Mouse (Mus musculus): Measurements from ENCODE around the gene Snd1. TPM values are rescaled to one million over a fixed set of nuclear protein-coding genes. Genes with fewer than 3 reads are reported as not detected.

Gene Snd1
- polyA plus RNA-seq, 1 experiment from 2014 or later, result 120 TPM

GRCm38 (mm10) chr6:28630926-28631325 is 156.0 kb downstream of the Snd1 start:
- H3K27me3 ChIP-seq, result no peaks in the 10 kb centered on the region
- 71% methylated on average over 2 of the region's 2 CpGs for WGBS
- H3K9me3 ChIP-seq, result no peaks in the 10 kb centered on the region
- no peak for ATAC-seq (ENCODE audit: insufficient number of reproducible peaks, low FRiP score, low TSS enrichment, low read depth)
- H3K4me1 ChIP-seq, result peaks cover 18% of the 10 kb centered on the region
- H3K4me3 ChIP-seq, result no peak overlapping the region
- no peak overlapping the region for H3K4me2 ChIP-seq
- H3K36me3 ChIP-seq, result peaks cover 9% of the 10 kb centered on the region
- no peak overlapping the region for H3K27ac ChIP-seq
- H3K9ac ChIP-seq, result no peak overlapping the region

- Histone ChIP-seq H3K27ac (no peak overlapping the region), H3K4me1 (peaks cover 31% of the 10 kb centered on the region), H3K9ac (no peak overlapping the region), H3K27me3 (no peaks in the 10 kb centered on the region), H3K4me3 (no peak overlapping the region), H3K4me2 (no peak overlapping the region), H3K36me3 (no peaks in the 10 kb centered on the region), H3K9me3 (no peaks in the 10 kb centered on the region)
- no peak for ATAC-seq (ENCODE audit: insufficient number of reproducible peaks, low FRiP score, low TSS enrichment, low read depth)
- WGBS, result 59% methylated on average over 2 of the region's 2 CpGs
These were observed 158.2 kb downstream of the Snd1 start for GRCm38 (mm10) chr6:28633120-28633519.

GRCm38 (mm10) chr6:28633656-28634055 is 158.7 kb downstream of the Snd1 start:
- no peak overlapping the region for H3K27ac ChIP-seq
- WGBS, result 56% methylated on average over 3 of the region's 3 CpGs
- no peaks in the 10 kb centered on the region for H3K36me3 ChIP-seq
- no peak overlapping the region for H3K9ac ChIP-seq
- ATAC-seq (ENCODE audit: insufficient number of reproducible peaks, low FRiP score, low TSS enrichment, low read depth), result no peak
- peaks cover 31% of the 10 kb centered on the region for H3K4me1 ChIP-seq
- H3K9me3 ChIP-seq, result no peaks in the 10 kb centered on the region
- no peaks in the 10 kb centered on the region for H3K27me3 ChIP-seq
- no peak overlapping the region for H3K4me2 ChIP-seq
- H3K4me3 ChIP-seq, result no peak overlapping the region

- no peaks in the 10 kb centered on the region for H3K36me3 ChIP-seq
- no peak for ATAC-seq (ENCODE audit: insufficient number of reproducible peaks, low FRiP score, low TSS enrichment, low read depth)
- peaks cover 31% of the 10 kb centered on the region for H3K4me1 ChIP-seq
- H3K27ac ChIP-seq, result no peak overlapping the region
- no peak overlapping the region for H3K4me2 ChIP-seq
- WGBS, result 68% methylated on average over 1 of the region's 1 CpGs
- no peak overlapping the region for H3K4me3 ChIP-seq
- no peaks in the 10 kb centered on the region for H3K9me3 ChIP-seq
- no peak overlapping the region for H3K9ac ChIP-seq
- no peaks in the 10 kb centered on the region for H3K27me3 ChIP-seq
These were observed 160.2 kb downstream of the Snd1 start for GRCm38 (mm10) chr6:28635092-28635491.

DNA sequence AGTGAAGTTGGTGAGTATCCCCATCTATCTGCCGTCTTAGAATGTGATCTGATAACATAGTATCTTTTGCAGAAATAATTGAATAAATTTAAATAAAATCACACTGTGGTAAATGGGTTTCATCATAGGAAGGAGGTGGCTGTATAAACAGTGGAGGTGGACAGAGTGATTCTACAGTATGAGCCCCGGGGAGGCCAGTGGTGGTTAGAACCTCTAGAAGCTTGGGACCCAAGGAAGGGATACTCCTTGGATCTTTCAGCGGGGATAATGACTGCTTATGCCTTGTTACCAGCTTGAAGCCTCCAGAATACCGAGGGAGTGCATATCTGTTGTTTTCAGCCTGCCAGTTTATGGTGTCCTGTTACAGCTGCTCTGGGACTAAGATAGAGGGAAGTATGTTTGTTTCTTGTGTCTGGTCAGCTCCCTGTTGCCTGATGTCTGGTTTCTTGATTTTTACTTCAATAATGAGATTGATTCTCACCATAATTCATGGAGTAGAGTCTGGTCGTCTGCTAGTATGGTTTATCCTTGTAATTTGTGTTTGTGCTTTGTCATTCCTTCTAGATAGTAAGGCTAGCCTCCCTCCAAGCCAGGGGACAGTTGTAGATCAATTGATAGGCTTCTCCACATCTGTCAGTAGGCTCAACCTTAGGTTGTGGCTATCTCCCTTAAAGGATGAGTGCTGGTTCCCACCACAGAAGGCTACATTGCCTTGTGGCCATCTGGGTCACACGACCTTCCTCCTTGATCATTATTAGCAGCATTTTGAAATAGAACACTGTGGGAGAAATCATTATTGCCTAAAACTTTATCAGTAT is 160.8 kb downstream of the Snd1 start:
- Histone ChIP-seq H3K27ac (no peak overlapping the region), H3K27me3 (no peaks in the 10 kb centered on the region), H3K9me3 (no peaks in the 10 kb centered on the region), H3K4me2 (no peak overlapping the region), H3K4me1 (peaks cover 31% of the 10 kb centered on the region), H3K4me3 (no peak overlapping the region), H3K36me3 (no peaks in the 10 kb centered on the region), H3K9ac (no peak overlapping the region)
- WGBS, result 68% methylated on average over 6 of the region's 6 CpGs
- ATAC-seq (ENCODE audit: insufficient number of reproducible peaks, low FRiP score, low TSS enrichment, low read depth), result no peak

DNA sequence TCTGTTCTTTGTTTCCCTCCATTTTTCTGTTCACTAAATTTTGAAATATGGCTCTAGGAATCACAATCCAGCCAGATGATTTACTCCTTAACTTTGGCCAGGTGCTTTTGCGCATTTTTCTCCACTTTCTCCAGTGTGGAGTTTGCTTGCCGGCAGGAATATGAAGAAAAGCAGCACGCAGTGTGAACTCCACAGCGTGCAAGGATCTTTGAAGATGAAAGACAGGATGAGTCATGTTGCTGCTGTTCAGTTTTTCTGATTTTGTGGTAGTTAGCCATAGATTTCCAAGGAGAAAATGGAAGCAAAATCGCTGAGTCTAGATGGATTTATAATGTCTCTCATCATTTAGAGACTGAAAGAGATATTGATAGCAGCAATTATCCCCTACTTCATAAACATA is 165.1 kb downstream of the Snd1 start:
- H3K9ac ChIP-seq, result no peak overlapping the region
- ATAC-seq (ENCODE audit: insufficient number of reproducible peaks, low FRiP score, low TSS enrichment, low read depth), result no peak
- H3K9me3 ChIP-seq, result no peaks in the 10 kb centered on the region
- no peak overlapping the region for H3K4me2 ChIP-seq
- H3K36me3 ChIP-seq, result no peaks in the 10 kb centered on the region
- H3K4me3 ChIP-seq, result no peak overlapping the region
- WGBS, result 88% methylated on average over 5 of the region's 5 CpGs
- H3K4me1 ChIP-seq, result peaks cover 19% of the 10 kb centered on the region; the same call in 1 of the 2 replicates
- H3K27me3 ChIP-seq, result no peaks in the 10 kb centered on the region
- no peak overlapping the region for H3K27ac ChIP-seq

DNA sequence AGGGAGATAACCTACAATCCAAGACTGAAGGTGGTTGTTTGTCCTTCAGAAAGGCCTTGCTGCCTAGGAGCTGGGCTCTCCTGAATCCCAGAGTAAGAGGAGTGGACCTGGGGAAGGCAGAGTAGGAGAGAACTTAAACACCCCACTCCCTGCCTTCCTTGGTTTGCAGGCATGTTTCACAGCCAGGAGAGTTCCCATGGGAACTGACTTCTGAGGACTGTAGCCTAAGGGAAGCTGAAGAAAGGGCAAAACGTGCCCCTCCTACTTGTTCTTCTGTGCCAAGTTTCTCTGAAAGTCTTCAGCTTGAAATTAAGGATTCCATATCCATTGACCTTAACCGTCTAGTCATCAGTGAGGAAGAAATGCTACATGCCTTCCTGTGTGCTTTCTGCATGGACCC is 168.0 kb downstream of the Snd1 start:
- ATAC-seq (ENCODE audit: insufficient number of reproducible peaks, low FRiP score, low TSS enrichment, low read depth), result no peak
- 47% methylated on average over 2 of the region's 2 CpGs for WGBS

GRCm38 (mm10) chr6:28645231-28645630 is 170.3 kb downstream of the Snd1 start:
- Histone ChIP-seq H3K4me2 (no peak overlapping the region), H3K27me3 (no peaks in the 10 kb centered on the region), H3K4me1 (0 out of 2 replicates have a peak, but pooled peaks cover 3% of the 10 kb centered on the region), H3K27ac (no peak overlapping the region), H3K9ac (no peak overlapping the region), H3K36me3 (no peaks in the 10 kb centered on the region), H3K4me3 (no peak overlapping the region), H3K9me3 (no peaks in the 10 kb centered on the region)
- no peak for ATAC-seq (ENCODE audit: insufficient number of reproducible peaks, low FRiP score, low TSS enrichment, low read depth)

More for the DNA sequence above, 168.0 kb downstream of the Snd1 start:
- no peak overlapping the region for H3K4me3 ChIP-seq
- no peaks in the 10 kb centered on the region for H3K36me3 ChIP-seq
- H3K27ac ChIP-seq, result no peak overlapping the region
- 0 out of 2 replicates have a peak, but pooled peaks cover 3% of the 10 kb centered on the region for H3K4me1 ChIP-seq
- no peaks in the 10 kb centered on the region for H3K27me3 ChIP-seq
- no peak overlapping the region for H3K9ac ChIP-seq
- H3K4me2 ChIP-seq, result no peak overlapping the region
- no peaks in the 10 kb centered on the region for H3K9me3 ChIP-seq

- H3K4me2 ChIP-seq, result no peak overlapping the region
- no peak overlapping the region for H3K4me3 ChIP-seq
- no peaks in the 10 kb centered on the region for H3K36me3 ChIP-seq
- H3K9ac ChIP-seq, result no peak overlapping the region
- no peaks in the 10 kb centered on the region for H3K4me1 ChIP-seq
- WGBS, result 89% methylated on average over 5 of the region's 5 CpGs
- H3K9me3 ChIP-seq, result no peaks in the 10 kb centered on the region
- H3K27me3 ChIP-seq, result no peaks in the 10 kb centered on the region
- no peak overlapping the region for H3K27ac ChIP-seq
- no peak for ATAC-seq (ENCODE audit: insufficient number of reproducible peaks, low FRiP score, low TSS enrichment, low read depth)
These were observed 181.6 kb downstream of the Snd1 start for GRCm38 (mm10) chr6:28656511-28656910.

DNA sequence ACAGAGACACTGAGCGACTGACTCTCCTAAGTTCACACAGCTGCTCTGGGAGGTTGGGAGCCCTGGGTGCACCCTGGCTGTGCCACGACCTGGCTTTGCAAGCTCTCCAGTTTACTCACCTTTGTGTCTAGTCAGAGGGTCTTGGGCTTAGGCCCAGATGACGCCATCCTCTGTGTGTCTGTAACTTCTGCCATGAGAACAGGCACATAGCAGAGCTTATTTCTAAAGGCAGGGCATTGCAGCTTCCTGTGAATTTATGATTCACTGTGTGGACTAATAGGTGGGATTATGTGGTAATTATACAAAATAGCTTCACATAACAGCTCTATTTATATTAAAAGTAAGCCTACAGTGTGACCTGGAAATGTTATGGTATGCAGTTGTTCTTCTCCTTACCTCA is 188.1 kb downstream of the Snd1 start:
- ATAC-seq (ENCODE audit: insufficient number of reproducible peaks, low FRiP score, low TSS enrichment, low read depth), result no peak
- Histone ChIP-seq H3K4me1 (no peaks in the 10 kb centered on the region), H3K27me3 (no peaks in the 10 kb centered on the region), H3K9ac (no peak overlapping the region), H3K36me3 (no peaks in the 10 kb centered on the region), H3K9me3 (no peaks in the 10 kb centered on the region), H3K4me3 (no peak overlapping the region), H3K4me2 (no peak overlapping the region), H3K27ac (no peak overlapping the region)
- WGBS, result 77% methylated on average over 3 of the region's 3 CpGs

DNA sequence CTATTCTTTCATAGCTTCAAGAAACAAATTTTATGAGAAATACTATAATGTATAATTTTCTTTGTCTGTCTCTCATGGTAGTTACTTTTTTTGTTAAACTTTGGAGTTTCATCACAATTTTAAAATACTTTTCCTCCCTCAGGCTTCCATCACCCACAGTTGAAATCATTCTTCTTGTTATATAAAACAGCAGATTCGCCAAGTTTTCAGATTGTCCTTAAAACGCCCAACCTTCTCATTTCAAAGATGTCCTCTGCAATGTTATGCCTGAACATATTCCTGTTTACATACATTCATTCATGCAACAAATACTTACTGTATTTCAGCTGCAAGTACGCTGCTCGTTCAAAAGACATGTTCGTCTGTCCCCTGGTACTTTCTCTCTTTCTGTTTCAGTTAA is 188.7 kb downstream of the Snd1 start:
- Histone ChIP-seq H3K4me2 (no peak overlapping the region), H3K4me1 (no peaks in the 10 kb centered on the region), H3K27ac (no peak overlapping the region), H3K27me3 (no peaks in the 10 kb centered on the region), H3K9ac (no peak overlapping the region), H3K36me3 (no peaks in the 10 kb centered on the region), H3K4me3 (no peak overlapping the region), H3K9me3 (no peaks in the 10 kb centered on the region)
- WGBS, result 86% methylated on average over 5 of the region's 5 CpGs
- no peak for ATAC-seq (ENCODE audit: insufficient number of reproducible peaks, low FRiP score, low TSS enrichment, low read depth)

- Histone ChIP-seq H3K4me3 (no peak overlapping the region), H3K36me3 (peaks cover 8% of the 10 kb centered on the region; the same call in 1 of the 2 replicates), H3K9me3 (no peaks in the 10 kb centered on the region), H3K27ac (no peak overlapping the region), H3K27me3 (no peaks in the 10 kb centered on the region), H3K4me1 (no peaks in the 10 kb centered on the region), H3K4me2 (no peak overlapping the region), H3K9ac (no peak overlapping the region)
- no peak for ATAC-seq (ENCODE audit: insufficient number of reproducible peaks, low FRiP score, low TSS enrichment, low read depth)
- WGBS, result 74% methylated on average over 3 of the region's 3 CpGs
These were observed 189.8 kb downstream of the Snd1 start for GRCm38 (mm10) chr6:28664716-28665115.

Measured in limb, embryonic 15.5 days (tissue).